Mouse (Mus musculus) cerebellum, postnatal 25 days (tissue): ENCODE data around the gene Mfsd4b1.
"Not testable (repeated sequence)": the region's sequence is repeated elsewhere in the genome, so short reads cannot be mapped to it uniquely, and the experiment has no call there.

ENCODE experiments used
- DNase-seq, 2 experiments: peaks; one replicate each; pipeline ENCODE4 v3.0.0; 2021; ENCODE audit warnings: mixed read lengths in 2 of 2

The Mfsd4b1 gene

DNA sequence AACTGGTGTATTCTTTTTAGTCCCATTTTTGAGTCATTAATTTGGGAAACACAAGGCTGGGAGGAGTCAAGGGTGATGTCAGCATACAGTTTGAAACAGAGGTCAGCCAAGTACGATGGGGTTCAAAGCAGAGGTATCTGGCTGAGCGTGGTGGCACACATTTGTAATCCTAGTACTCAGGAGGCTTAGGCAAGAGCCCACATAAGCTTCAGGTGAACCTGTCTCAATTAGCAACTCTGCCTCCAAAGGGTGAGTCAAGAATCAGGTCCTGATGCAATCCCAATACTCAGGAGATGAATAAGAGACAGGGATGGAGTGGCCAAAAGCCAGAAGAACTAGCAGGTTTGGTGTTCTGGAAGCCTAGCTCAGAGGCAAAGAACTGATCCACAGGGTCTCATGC, 7.8 kb upstream of the Mfsd4b1 start:
- no peak for DNase-seq

DNA sequence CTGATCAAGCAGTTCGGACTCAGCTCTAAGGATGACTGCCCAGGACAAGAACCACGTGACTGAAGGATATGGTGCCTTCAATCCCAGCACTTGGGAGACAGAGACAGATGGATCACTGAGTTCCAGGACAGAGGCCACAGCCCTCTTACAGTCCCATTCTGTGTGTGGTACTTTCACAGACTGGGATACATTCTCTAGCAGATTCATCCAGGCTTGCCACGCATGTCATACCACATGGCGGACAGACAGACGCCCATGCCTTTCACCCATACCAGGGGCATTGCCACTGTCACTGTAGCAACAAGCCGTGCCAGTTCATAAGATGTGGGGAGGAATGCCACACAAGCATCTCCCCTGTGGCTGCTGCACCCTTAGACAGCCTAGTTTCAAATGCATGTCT, 5.6 kb upstream of the Mfsd4b1 start:
- no peak for DNase-seq

DNA sequence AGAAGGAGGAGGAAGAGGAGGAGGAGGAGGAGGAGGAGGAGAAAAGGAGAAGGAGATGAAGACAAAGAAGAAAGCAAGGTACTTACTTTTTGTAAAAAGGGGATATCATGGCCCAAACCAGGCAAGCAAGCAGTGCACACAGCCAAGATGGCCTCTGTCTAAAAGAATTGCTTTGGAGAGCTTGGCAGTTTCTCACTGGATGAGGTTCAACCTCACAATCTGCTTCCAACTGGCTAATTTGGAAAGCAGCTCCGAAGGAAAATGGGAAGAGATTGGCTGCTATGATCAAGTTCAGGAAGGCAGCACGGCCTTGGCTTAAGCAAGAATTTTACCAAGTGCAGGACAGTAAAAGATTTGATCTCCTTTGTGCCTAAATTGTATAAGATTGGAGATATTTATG, 4.5 kb upstream of the Mfsd4b1 start:
- no peak for DNase-seq

DNA sequence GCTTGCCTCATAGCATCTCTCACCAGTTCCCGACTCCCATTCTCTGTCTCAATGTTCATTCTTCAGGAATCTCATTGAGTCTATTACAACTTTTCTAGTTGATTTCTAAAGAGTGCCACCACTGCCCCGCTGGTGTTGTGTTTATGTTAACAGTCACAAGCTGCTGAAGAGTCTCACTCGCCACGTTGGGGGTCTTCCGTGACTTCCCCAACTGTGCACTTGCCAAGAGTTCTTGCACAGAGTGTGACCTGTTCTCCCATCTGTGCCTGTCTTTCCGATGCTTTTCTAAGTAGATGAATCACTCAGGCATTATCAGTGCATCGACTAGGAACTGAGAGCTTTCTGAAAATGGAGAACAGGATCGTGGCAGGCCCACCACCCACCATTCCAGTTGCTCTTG, 3.0 kb upstream of the Mfsd4b1 start:
- DNase-seq, result no peak

DNA sequence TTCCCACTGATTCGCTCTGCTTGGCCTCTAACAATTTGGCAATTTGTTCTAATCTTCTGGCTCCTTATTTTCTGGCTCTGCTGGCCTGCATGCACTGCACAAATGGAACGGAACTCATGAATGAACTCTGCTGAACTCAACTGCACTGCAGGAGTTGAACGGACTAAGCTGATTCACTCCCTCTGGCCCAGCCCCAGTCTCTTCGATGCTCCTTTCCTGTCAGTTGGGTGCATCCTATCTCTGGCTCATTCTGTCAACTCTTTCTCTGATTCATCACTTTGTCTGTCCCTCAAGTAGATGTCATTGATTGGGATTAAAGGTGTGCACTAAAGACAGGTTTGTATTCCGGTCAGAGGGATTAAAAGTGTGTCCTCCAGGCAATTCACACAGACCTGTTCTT, 1.5 kb upstream of the Mfsd4b1 start:
- no peak for DNase-seq

DNA sequence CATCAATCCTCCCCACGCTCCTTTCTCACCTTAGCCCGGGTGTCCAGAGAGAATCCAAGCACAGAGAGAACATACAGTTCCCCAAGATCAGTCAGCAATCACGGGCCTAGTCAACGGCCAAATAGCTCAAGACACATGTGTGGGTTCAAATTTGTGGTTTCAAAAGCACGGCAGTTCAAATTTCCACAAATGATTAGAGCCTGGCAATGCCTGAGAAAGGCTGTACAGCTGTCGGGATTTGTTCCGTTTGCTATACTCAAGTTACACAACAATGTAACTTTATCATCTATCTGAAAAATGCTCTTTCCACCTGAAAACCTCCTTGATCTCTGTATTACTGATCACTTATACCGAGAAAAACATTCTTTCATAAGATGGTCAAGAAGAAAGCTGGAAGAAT, 492 bp upstream of the Mfsd4b1 start:
- no peak for DNase-seq

DNA sequence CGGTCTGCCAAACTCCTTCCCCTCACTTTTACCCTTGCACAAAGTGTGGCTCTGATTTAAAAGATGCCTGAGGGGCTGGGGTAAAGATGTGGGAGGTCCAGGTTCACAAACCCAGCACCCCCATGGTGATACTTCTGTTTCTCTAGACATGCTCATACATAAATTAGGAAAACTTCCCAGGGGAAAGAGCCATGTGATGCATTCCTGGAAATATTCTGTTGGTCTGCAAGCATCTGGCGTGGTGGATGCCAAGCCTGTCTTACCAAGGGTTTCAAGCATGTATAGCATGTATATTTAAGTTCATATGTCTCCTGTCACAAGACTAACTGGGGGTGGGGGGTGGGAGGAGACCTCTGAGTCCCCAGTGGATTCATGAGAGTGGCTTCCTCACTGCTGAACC, 4.7 kb downstream of the Mfsd4b1 start:
- no peak for DNase-seq

DNA sequence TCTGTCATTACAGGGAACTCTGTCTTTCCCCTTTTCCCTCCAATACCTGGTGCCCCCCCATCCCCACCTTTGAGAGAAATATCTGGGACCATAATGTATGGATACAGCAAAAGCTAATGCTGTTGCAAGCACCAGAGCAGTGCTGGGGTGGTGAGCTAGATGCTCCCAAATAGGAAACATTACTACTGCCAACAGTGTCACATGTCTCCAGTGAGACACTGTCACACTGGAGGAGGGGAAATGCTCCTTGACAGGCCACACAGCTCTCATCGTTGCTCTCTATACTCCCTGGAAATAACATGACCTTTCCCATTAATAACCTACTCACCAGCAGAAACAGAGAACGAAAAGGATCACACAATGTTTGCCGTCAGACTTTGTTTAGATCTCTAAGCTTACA, 5.6 kb downstream of the Mfsd4b1 start:
- DNase-seq, result no peak

DNA sequence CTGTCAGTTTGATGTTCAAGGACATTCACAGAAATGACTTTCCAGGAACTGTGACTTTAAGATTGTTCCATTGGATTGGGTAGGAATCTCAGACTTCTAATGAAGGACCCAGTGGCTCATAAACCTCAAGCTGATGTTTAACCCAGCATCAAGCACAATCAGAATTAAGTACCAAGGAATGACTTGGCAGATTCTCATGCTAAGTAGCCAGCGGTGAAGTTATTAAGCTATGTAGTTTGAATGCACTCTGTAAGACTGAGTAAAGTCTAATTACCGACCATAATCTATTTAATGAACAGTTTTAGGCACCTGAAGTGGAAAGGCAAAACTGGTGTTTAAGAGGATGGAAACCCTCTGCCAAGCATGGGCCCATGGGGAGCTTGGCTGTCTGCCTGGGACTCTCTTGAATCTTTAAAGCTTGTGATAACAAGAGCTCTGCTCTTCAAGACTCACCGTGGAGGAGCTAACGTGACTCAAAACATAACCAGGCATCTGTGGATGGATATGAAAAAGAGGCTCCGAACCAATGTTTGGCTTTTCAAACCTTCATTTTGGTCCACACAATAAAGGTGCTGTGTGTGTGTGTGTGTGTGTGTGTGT, 6.7 kb downstream of the Mfsd4b1 start:
- DNase-seq, result no peak

DNA sequence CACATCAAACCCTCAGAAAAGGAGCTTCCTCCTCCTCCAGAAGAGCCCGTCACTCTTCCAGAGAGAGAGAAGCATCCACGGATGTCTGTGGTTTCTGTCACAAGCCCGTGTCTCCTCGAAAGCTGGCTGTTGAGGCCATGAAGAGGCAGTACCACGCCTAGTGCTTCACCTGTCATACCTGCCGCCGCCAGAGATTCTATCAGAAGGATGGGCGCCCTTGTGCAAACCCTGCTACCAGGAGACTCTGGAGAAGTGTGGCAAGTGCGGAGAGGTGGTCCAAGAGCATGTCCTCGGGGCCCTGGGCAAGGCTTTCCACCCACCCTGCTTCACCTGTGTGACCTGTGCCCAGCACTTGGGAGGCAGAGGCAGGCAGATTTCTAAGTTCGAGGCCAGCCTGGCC, 15.5 kb downstream of the Mfsd4b1 start:
- no peak for DNase-seq

DNA sequence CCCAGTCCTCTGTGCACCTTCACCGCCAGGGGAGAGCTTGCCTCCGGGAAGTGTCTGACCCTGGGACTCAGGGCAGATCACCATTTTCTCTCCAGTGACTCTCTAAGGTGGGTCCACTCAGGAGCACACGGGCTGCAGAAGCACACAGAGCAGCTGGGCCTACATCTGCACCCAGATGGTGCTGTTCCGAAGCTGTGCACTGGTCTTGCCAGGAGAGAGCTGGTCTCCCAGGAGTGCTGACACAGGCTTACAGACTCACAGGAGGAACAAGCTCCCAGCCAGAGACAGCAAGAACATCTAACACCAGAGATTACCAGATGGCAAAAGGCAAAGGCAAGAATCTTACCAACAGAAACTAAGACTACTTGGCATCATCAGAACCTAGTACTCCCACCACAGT, 16.2 kb downstream of the Mfsd4b1 start:
- not testable (repeated sequence) for DNase-seq

DNA sequence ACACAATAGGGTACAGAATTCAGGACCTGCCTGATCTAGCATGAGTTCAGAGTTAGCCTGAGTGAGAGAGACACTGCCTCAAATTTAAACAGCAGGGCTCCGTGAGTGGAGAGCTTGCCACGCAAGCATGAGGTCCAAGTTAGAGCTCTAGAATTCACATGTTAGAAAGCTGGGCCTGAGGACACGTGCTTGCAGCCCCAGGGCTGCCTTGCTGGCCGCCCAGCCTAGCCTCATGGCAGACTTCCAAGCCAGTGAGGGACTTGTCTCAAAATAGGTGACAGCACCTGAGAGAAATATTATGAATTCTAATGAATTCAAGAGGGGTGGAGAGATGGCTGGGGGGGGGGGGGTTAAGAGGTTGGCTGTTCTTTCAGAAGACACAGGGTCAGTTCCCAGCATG, 17.1 kb downstream of the Mfsd4b1 start:
- DNase-seq, result no peak

DNA sequence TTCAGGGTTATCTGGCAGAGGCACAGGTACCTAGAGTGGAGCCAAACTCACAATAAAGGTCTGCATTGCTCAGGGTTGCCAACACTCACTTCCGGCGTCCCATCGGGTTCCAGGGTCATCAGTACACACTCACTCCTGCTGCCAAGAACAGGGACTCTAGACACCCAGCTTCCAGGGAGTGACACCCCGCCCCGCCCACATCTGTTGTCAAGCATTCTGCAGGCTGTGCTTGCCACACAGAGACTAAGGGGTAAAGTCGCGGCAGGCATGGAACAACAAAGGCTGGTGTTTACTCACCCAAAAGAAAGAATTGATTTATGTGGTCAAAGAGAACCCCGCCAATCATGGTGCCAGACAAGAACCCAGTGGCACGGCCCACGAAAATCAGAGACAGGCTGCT, 18.1 kb downstream of the Mfsd4b1 start:
- DNase-seq, result no peak

DNA sequence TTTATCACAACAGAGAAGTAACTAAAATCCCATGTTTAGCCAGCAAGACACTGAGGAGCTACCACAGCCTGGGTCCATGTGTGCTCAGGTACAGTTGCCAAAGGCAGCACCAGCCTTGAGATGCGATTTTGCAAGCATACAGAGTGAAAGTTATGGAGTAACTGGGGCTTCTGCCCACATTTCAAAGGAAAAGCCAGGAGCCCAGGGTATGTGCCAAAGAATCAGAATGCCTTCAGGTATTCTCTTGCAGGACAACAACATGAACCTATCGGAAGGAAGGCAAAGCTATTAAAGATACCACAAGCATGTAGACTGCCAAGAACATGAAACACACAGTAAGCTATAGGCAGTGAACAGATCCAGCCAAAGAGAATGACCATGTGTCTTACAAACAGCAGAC, 24.3 kb downstream of the Mfsd4b1 start:
- DNase-seq, result no peak

DNA sequence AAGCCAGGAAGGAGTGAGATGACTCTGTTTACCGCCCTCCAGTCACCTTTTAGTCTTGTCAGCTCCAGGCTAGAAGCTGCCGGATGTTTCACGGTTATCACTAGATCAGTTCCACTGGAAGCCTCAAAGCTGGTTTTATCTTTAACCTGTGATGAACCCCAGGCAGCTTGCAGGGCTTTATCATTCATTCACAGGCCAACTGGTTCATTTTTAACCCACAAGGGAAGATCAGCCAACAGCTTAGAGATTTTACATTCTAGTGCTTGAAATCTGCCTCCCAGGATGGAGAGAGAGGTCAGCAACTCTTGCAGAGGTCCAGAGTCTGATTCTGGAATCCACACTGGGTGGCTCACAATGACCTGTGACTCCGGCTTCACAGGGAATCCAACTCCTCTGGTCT, 33.9 kb downstream of the Mfsd4b1 start:
- no peak for DNase-seq

DNA sequence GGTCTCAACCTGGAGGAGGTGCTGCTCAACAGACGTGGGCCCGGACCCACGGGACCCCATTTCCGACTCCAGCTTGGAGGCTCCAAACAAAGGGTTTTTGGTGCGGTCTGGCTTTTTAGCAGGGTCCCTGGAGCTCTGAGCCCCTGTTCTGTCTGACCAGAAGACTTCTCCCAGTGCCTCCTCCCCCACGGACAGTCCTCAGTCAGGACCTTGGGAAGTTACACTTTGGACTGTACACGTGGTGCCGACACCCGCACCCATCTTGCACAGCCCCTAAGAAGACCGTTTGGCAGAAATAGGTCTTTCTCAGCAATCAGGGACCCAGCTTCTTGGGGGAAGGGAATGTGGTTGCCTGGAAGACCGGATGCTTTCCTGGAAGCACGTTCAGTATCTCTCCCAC, 38.6 kb downstream of the Mfsd4b1 start, which contains the start of gene Mfsd4b5:
Gene Mfsd4b5, minus strand, starts transcription at position 181 of the 400 bp plus-strand sequence.
- DNase-seq, result no peak

DNA sequence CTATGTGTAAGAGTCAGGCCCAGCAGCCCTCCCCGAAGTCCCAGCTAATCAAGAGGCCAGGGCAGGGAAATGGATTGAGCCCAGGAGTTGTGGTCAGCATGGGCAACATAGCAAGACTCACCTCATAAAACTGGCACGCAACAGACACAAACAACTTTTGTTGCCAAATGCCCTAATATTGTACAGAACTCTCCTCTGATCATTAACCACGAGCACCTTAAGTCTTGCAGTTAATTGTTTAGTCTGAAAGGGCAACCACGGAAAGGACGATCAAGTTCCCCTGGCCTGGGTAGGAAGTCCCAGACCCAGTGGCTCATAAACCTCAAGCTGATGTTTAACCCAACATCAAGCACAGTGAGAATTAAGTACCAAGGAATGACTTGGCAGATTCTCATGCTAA, 42.5 kb downstream of the Mfsd4b1 start:
- DNase-seq, result no peak

DNA sequence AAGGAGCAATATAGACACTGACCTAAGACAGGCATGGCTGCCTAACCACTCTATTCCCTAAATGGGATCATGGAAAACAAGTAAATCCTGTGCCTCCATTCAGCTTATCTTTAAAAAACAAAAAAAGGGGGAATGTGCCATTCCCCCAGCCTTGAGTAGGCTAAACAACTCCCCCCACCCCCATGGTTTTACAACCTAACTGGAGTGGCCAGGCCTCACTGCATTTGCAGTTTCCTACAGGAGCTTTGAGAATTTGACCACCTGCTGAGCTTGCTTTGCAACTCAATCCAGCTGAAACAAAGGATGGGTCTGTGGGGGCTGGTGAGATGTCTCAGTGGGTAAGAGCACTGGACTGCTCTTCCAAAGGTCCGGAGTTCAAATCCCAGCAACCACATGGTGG, 46.8 kb downstream of the Mfsd4b1 start:
- no peak for DNase-seq

DNA sequence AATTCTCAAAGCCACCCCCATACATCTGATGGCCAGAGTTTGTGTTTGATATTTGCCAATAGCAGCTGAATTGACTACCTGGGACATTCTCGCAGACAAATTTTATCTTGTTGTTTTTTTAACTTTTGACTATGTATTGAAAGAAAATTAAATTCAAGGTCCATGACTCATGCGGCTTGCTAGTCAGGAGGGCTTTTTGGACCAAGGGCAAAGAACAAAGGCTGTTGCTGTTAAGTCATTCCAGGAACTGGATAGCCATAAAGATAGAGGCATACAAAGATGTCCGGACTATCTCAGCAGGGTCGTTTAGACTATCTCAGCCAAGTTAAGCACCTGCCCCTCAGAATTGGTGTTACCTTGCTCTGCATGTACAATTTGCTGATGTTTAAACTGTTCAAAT, 47.7 kb downstream of the Mfsd4b1 start:
- DNase-seq, result no peak

DNA sequence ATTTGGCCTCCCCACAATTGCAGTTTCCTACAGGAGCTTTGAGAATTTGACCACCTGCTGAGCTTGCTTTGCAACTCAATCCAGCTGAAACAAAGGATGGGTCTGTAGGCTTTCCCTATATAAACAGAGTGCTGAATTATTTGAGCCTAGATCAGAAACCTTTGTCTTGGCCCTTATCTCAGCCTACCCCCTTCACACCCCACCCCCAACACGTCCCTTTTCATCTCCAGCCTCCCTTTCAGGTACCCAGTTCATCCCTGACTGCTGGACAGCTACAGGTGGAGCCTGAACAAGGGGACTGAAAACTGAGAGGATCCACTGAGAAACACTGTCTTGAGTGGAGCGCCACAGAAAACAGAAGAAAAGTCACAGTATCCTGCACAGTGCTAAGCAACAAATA, 49.3 kb downstream of the Mfsd4b1 start:
- no peak for DNase-seq

DNA sequence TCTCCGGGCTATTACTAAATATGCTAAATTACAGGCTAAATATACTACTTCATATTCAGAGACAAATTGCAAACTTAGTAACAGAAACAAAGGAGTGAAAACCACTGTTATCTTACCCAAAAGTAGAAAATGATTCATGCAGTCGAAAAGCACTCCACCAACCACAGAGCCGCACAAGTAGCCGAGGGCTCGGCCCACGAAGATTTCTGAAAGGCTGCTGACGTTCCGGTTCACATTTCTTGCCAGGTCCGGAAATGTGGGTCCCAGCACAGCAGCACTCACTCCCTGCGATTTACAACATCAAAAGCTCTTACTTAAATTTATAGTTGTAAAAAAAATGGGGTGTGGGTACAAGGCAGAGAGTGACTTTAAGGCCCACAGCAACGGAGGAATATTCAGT, 50.1 kb downstream of the Mfsd4b1 start:
- DNase-seq, result no peak

DNA sequence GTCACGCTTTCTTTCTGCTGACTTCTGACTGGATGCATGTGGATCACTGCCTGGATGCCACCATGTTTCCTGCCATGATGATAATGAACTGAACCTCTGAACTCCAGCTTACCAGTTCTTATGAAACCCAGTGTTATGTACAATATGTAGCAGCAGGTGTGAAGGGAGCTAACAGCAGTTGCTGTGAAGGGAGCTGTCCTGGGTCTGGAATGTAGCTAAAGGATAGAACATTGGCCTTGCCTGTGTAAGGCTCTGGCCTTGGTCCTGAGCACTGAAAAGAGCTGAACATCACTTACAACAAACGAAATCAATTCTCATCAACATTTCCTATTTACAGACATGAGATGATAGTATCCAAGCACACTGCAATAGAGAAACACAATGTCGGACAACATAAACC, 57.6 kb downstream of the Mfsd4b1 start:
- DNase-seq, result no peak

DNA sequence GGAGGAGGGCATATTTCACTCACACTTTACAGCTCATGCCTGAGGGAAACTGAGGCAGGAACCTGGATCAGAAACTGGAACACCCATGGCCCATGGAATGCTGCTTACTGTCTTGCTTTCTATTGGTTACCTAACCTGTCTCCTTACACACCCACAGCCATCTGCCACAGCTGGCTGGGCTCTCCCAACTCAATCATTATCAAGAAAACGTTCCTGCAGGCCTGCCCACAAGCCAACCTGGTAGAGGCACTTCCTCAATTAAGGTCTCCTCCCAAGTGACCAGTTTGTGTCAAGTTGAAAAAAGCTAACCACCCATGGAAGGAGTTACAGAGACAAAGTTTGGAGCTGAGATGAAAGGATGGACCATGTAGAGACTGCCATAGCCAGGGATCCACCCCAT, 63.2 kb downstream of the Mfsd4b1 start:
- no peak for DNase-seq

DNA sequence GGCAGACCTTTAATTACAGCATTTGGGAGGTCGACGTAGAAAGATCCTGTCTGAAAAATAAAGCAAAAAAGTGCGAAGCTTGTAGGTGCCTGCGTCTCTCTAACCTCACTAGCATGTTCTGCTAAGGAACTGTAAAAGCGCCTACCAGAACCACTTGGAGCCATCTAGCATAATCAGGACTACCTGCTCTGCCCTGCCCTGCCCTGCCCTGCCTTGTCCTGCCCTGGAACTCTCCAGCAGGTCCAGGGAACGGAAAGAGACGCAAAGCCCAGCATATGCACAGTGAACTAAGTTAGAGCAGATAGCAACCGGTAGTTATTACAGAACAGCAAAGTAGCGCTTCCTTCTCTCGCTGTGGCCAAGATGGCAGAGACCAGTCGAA, 64.6 kb downstream of the Mfsd4b1 start:
- no peak for DNase-seq

DNA sequence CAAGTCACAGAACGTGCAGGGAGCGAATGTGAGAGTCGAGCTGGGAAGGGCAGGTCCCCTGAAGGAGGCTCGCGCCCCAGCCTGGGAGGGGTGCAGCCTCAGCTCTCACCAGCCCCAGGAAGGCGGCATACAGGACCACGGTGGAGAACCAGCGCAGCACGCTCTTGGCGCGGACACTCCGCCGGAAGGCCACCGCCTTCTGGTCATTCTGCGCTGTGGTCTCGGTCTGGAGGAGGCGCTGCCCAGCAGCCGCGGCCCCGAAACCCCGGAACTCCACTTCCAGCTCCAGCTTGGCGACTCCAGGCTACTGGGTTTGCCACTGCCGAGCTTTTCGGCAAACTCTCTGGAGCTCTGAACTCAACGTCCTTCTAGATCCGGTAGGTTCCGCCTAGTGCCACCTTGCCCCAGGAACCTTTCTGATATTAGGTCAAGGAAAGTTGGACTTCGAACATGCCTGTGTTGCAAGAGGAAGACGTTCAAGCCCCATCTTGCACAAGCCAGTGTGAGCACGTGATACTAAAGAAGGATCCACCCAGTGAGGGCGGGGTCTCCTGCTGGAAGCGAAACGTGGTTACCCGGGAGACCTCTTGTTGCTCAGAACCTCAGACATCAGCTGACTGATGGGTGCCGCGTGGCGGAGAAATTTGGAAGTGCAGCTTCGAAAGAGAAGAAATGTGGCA, 65.2 kb downstream of the Mfsd4b1 start, which contains the start of gene Mfsd4b3:
Gene Mfsd4b3, minus strand, starts transcription at position 393 of the 680 bp plus-strand sequence.
- DNase-seq, result peak; percentile 88 to 91
